Mouse (Mus musculus) mature B cell (primary cell): ENCODE data around the gene B4gat1.
"Not testable (repeated sequence)": the region's sequence is repeated elsewhere in the genome, so short reads cannot be mapped to it uniquely, and the experiment has no call there.

ENCODE experiments used
- in situ Hi-C: fragments of 300-500 bp; cut with MboI; formaldehyde crosslinking; loops from 2 replicates; pipeline ENCODE4 v1.14.3; 2019

Gene B4gat1

GRCm38 (mm10) chr19:5038709-5039156 lies at the start of gene B4gat1, which contains the start of gene AC124502.3:
B4gat1 (plus strand) TSS chr19:5038826.
AC124502.3 (plus strand) TSS chr19:5038891.
- in situ Hi-C loops: no loop called here

GRCm38 (mm10) chr19:4989013-4989412 lies 49.6 kb upstream of the B4gat1 start:
- in situ Hi-C loops: no loop called here

- in situ Hi-C loops: no loop called here
Measured at GRCm38 (mm10) chr19:4989434-4990255, 49.0 kb upstream of the B4gat1 start.

- in situ Hi-C loops: no loop called here
Measured at GRCm38 (mm10) chr19:4990256-4990625, 48.4 kb upstream of the B4gat1 start, which contains the start of gene Npas4. Npas4 (minus strand) TSS chr19:4990316.

GRCm38 (mm10) chr19:4990716-4991115 lies 47.9 kb upstream of the B4gat1 start:
- in situ Hi-C loops: no loop called here

- in situ Hi-C loops: no loop called here
Measured at GRCm38 (mm10) chr19:4992371-4992770, 46.3 kb upstream of the B4gat1 start.

- in situ Hi-C loops: no loop called here
Measured at GRCm38 (mm10) chr19:4992904-4993303, 45.7 kb upstream of the B4gat1 start.

GRCm38 (mm10) chr19:4994043-4994442 lies 44.6 kb upstream of the B4gat1 start:
- in situ Hi-C loops: no loop called here

DNA sequence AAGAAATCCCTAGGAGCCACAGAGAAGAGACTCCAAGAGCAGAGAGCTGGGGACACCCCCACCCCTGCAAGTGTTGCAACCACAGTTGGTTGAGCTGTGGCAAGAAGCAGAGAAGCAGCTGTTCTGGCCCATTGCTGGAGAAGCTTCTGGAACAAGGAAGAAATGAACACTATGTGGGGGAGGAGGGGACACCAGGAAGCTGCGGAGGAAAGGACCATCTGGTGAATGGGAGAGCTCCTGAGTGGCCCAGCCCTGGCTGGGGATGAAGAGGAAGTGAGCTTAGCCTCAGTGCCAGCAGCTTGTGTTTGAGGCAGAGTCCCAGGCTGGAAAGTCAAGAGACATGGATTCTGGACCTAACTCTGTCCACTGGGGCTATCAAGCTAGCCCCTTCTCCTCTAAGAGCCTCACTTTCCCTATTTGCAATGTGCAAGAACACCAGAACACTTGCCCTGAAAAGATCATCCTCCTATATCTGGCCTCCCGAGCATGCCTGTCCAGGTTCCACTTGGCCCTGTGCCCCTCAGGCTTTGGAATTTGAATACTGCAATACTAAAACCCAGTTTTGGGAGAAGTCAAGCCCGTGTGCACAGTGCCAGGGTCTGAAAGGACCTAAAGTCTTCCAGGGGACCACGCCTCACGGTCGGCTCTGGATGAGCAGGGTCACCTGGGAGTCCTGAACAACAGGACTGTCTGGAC lies 39.0 kb upstream of the B4gat1 start:
- in situ Hi-C loops: no loop called here

- in situ Hi-C loops: no loop called here
Measured at GRCm38 (mm10) chr19:5001666-5002406, 36.8 kb upstream of the B4gat1 start.

DNA sequence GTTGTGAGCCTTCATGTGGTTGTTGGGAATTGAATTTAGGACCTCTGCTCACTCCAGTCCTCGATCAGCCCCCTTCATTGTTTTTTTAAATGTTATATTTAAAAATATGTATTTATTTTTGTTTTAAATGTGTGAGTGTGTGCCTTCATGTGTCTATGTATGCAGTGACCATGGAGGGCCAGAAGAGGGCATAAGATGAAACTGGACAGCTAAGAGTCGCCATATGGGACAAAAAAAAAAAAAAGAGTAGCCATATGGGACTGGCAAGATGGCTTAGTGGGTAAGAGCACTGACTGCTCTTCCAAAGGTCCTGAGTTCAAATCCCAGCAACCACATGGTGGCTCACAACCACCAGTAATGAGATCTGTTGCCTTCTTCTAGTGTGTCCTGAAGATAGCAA lies 35.0 kb upstream of the B4gat1 start:
- in situ Hi-C loops: not testable (repeated sequence)

DNA sequence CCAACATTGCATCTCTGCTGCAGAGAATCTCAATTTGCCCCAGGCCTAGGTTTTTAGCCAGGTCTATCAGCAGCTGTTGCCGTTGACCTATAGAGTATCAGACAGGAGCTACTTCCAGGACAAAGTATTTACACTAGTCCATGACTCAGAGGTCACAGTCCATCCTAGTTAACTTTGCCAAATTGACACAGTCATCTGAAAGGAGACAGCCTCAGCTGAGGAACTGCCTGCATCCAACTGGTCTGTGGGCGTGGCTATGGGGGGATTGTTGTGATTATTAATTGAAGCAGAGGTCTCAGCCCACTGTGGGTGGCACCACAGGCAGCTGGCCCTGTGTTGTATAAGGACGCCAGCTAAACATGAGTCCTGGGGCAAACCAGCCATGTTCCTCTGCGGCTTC lies 33.7 kb upstream of the B4gat1 start:
- in situ Hi-C loops: no loop called here

DNA sequence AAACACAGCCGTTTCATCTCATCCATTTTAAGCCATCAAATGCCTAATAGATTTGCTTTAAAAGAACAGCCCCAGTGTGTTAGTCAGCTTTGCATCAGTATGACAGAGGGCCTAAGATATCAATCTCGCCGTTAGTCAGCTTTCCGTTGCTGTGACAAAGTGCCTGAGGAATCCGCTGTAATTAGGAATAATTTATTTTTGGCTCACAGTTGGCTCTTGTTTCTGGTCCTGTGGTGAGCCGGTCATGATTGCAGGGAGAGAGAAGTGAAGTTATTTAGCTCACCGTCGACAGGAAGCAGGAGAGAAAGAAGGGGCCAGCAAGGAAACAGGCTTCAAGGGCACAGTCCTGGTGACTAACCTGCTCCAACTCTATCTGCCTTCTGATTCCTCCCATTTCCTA lies 25.5 kb upstream of the B4gat1 start:
- in situ Hi-C loops: no loop called here

GRCm38 (mm10) chr19:5014961-5015398 lies 23.6 kb upstream of the B4gat1 start:
- in situ Hi-C loops: no loop called here

GRCm38 (mm10) chr19:5016221-5016742 lies 22.3 kb upstream of the B4gat1 start:
- in situ Hi-C loops: no loop called here

GRCm38 (mm10) chr19:5016782-5017181 lies 21.8 kb upstream of the B4gat1 start:
- in situ Hi-C loops: no loop called here

DNA sequence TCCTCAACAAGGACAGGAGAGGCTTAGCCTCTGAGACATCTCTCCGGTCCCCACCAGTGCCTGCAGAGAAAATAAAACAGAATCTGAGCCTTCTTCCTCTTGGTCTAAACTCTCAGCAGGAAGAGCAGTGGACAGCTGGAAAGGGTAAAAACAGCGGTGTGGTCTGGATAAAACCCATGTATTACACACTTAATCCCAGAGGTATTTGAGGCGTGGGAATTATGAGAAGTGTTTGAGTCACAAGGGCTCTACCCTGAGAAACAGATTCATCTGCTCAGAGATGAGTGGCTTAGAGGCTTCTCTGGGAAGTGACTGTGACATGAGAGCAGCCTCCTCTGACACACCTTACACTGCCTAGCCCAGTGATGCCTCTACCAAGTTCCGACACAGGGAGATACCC lies 21.0 kb upstream of the B4gat1 start:
- in situ Hi-C loops: no loop called here

DNA sequence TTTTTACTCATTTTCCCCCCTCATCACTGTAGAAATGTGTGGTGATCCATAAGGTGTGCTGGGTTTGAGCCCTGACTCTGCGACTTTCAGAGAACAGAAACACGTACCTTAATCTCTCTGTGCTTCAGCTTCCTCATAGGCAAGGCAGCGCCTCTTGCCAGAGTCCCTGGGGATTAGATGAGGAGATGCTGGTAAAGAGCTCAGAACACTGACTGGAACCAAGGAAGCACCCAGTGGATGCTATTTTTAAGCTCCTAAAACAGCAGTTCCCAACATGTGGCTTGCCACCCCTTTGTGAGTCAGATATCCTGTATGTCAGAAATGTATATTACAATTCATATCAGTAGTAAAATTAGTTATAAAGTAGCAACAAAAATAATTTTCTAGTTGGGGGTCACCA lies 20.4 kb upstream of the B4gat1 start:
- in situ Hi-C loops: no loop called here

DNA sequence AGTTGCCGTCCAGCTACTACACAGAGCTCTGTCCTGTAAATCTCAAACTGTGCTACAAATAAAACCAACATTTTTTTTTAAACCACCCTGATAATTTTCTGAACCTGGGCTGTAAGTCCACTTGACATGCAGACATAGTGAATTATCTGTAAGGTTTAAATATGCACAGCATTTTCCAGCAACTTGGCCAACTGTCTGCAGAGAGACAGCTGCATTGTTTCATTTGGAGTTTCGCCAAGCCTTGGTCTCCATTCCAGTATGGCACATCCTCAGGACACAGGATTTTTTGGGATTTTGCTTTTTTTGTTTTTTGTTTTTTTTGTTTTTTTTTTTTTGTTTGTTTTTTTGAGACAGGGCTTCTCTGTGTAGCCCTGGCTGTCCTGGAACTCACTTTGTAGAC lies 17.2 kb upstream of the B4gat1 start:
- in situ Hi-C loops: no loop called here

GRCm38 (mm10) chr19:5023621-5024479 lies 14.8 kb upstream of the B4gat1 start, which contains the start of gene Slc29a2:
Slc29a2 (plus strand) TSS chr19:5023860.
- in situ Hi-C loops: no loop called here

- in situ Hi-C loops: no loop called here
Measured at GRCm38 (mm10) chr19:5026111-5026510, 12.5 kb upstream of the B4gat1 start.
